Mouse (Mus musculus) heart, postnatal 36 days (tissue): ENCODE measurements around the gene Rassf8. TPM values are rescaled to one million over a fixed set of nuclear protein-coding genes. Genes with fewer than 3 reads are reported as not detected.

ENCODE experiments used
- DNase-seq, 2 experiments: peaks; one replicate each; pipeline ENCODE4 v3.0.0; 2021 to 2022
- intact Hi-C: fragments of 180-260 bp; cut with DNase I; formaldehyde crosslinking; loops from one replicate; pipeline ENCODE4 v1.15.1; 2025
- total RNA-seq, 2 experiments: library from RNA; stranded (reverse); gene quantifications; 2 replicates each; pipeline ENCODE4 v1.2.3; 2021

Rassf8 gene
- total RNA-seq, 2 experiments from 2014 or later, result 48.9 to 51.9 TPM

- intact Hi-C loops, result loop anchor here (5.0 to 10.0 kb wide), 2 partner anchors 779 to 871 kb away; no protein-coding TSS in a partner anchor
- DNase-seq, result peak; percentile 99
Observed at GRCm38 (mm10) chr6:145855720-145856551, 109.4 kb downstream of the Rassf8 start.

DNA sequence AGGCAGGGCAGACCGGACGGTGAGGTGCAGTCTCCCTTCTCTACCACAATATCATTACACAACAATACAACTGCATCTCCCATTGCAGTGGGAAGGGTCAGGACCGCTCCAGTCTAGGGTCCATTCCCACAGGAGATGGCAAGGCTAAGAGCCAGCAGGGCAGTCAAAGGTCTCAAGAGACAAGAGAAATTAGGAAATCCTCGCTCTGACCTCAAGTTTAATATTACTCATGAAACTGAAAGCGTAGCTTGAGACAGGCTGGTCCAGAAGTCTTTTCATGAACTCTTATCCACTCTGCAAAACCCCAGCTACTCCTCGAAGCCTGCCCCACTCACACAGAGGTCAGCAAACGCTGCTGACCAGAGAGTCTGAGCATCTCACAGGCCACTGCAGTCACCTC, 110.9 kb downstream of the Rassf8 start:
- intact Hi-C loops, result loop anchor here (5.0 to 10.0 kb wide), 2 partner anchors 777 to 870 kb away; no protein-coding TSS in a partner anchor
- DNase-seq, result no peak

- intact Hi-C loops, result loop anchor here (5.0 to 10.0 kb wide), 2 partner anchors 776 to 869 kb away; no protein-coding TSS in a partner anchor
- DNase-seq, result no peak
Observed at GRCm38 (mm10) chr6:145858414-145858813, 111.9 kb downstream of the Rassf8 start.

DNA sequence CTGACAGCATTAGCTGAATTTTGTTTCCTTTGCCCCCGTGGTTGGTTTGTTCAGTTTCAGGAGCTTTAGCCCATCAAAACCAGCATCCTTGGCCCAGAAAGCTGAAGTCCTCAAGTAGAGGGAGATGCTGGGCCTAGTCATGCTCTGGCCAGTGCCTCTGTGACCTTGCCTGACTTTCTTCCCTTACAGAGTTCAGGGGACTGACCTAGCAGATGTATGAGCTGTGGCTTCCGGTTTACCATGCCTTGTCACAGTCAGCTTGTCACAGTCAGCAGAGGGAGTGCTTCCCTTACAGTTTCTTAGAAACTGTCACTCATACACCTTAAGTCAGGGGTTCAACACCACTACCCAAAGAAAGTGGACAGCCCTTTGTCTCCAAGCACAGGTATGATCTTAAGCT, 113.8 kb downstream of the Rassf8 start:
- DNase-seq, result no peak

GRCm38 (mm10) chr6:145861462-145862227, 115.1 kb downstream of the Rassf8 start:
- DNase-seq, result no peak
- intact Hi-C loops, result loop anchor here (5.0 kb wide), 2 partner anchors 301 to 411 kb away; no protein-coding TSS in a partner anchor

More for the DNA sequence above, 113.8 kb downstream of the Rassf8 start:
- intact Hi-C loops, result loop anchor here (5.0 kb wide), 2 partner anchors 302 to 412 kb away; no protein-coding TSS in a partner anchor

- intact Hi-C loops, result loop anchor here (5.0 kb wide), 2 partner anchors 300 to 410 kb away; no protein-coding TSS in a partner anchor
- no peak for DNase-seq
Observed at GRCm38 (mm10) chr6:145862321-145862720, 115.8 kb downstream of the Rassf8 start.

- DNase-seq, result no peak
- intact Hi-C loops, result loop anchor here (5.0 kb wide), 2 partner anchors 300 to 410 kb away; no protein-coding TSS in a partner anchor
Observed at GRCm38 (mm10) chr6:145862739-145863064, 116.2 kb downstream of the Rassf8 start.

DNA sequence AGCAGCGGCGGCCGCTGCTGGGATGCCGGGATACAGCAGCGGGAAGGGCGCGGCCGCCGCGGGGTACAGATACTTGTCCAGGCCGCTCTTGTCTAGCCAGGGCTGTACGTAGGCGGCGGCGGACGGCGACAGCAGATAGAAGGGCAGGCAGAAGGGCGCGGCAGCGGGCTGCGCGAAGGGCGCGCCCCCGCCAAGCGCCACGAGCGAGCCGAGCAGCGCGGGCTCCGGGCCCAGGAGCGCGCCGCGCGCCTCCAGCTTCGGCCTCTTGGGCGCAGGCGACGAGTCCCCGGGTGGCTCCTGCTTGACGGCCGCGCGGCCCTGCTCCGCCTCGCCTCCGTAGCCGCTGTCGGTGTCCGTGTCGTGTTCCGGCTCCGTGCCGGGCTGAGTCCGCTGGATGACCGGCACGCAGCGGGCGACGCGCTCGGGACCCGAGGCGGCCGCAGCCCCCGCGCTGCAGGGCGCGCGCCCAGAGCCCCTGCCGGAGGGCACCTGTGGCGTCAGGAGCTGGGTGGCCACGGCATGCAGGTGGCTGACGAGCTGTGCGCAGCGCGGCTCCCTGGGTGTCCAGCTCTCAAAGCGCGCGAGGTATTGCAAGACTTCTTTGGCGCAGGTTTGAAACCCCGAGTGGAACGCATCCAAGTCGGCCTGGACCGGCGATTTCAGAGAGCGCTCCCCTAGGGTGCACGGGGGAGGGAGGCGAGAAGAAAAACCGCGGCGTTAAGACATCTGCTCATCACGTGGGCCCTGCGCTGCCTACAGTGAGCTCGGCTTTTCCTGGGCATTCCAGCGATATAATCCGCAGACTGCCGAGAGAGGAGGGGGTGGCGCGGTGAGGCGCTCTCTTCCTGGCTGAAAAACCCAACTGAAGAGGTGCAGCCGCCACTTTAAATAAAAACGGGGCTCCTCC, 116.8 kb downstream of the Rassf8 start:
- intact Hi-C loops, result loop anchor here (5.0 kb wide), 2 partner anchors 299 to 409 kb away; no protein-coding TSS in a partner anchor

GRCm38 (mm10) chr6:145864171-145864570, 117.6 kb downstream of the Rassf8 start:
- no peak for DNase-seq
- intact Hi-C loops, result loop anchor here (5.0 kb wide), 2 partner anchors 298 to 408 kb away; no protein-coding TSS in a partner anchor

More for the DNA sequence above, 116.8 kb downstream of the Rassf8 start:
- peak; percentile 73 to 80 for DNase-seq

GRCm38 (mm10) chr6:145865289-145865885, 118.8 kb downstream of the Rassf8 start, which contains the start of gene Bhlhe41:
Bhlhe41 (minus strand) TSS chr6:145865558.
- intact Hi-C loops, result no loop called here
- peak; percentile 74 to 84 for DNase-seq

DNA sequence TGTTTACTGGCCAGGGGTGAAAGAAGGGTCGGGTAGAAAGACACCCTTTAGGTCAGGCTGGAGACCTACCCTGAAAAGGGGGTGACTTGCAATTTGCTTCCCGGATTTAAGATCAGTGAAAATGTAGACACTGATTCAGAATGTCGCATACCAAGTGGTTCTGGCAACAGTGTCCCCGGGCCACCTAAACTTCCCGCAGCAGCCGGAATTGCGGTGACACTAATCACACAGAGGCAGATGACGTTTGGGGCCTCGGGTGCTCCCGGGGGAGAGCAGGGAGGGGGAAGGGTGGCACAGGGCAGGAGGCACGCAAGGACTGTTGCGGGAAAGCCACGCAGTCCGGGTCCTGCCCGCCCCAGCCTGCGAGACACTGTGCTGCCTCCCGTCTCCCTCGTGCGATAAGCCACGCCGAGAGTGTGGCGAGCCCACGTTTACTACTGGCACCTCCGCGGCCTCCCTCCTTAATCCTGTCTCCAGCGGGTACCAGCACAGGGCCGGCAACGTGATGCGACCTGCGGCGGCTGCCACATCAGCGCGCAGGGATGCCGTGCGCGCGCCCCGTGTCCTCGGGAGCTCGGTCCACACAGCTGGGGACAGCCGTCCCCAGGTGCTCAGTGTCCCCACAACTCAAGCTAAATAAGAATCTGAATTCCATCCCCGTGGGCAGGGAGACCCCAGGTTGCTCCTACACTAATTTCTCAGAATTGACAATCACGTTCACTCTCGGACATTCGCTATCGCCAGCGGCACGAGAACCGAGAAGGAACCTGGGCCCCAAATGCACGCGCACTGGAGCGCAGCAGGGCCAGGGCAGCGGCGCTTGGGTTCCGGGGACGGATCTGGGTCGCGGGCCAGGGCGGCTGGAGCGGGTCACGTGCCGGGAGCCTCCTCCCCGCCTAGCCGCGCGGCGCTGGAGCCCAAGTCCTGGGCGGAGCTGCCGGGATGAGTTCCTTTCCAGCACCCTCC, 119.6 kb downstream of the Rassf8 start:
- DNase-seq, result peak; percentile 92 to 94
- intact Hi-C loops, result loop anchor here (1.0 kb wide), 1 partner anchor 68 kb away; no protein-coding TSS in a partner anchor

- no peak for DNase-seq
- intact Hi-C loops, result no loop called here
Observed at GRCm38 (mm10) chr6:145867111-145867510, 120.6 kb downstream of the Rassf8 start.

Other genes starting within 250 kb of the Rassf8 start
- gene Lmntd1, start 132.4 kb upstream of the Rassf8 start, total RNA-seq, result 1 to 10 TPM; 1.2 to 2.5 TPM
- under 1 TPM in 1 of 2 experiments, not detected in 1; 0.38 TPM for gene Tuba3b, start 131.0 kb upstream of the Rassf8 start, total RNA-seq
- gene Bhlhe41, start 118.8 kb downstream of the Rassf8 start, total RNA-seq, result 10 to 100 TPM; 18.9 to 28.6 TPM
- 100 to 1,000 TPM; 131 to 132 TPM for gene Sspn, start 184.9 kb downstream of the Rassf8 start, total RNA-seq